Mouse (Mus musculus) effector memory CD4-positive, alpha-beta T cell, adult 7 months (primary cell): ENCODE results near the gene Olfr1048. TPM values are rescaled to one million over a fixed set of nuclear protein-coding genes. Genes with fewer than 3 reads are reported as not detected.

ENCODE experiments used
- polyA plus RNA-seq: library from polyadenylated mRNA; unstranded; fragments of 100-300 nt; shearing (Covaris generic); gene quantifications from one replicate; pipeline ENCODE4 v1.2.1, GENCODE M21; 2017

The Olfr1048 gene
- polyA plus RNA-seq: not detected

DNA sequence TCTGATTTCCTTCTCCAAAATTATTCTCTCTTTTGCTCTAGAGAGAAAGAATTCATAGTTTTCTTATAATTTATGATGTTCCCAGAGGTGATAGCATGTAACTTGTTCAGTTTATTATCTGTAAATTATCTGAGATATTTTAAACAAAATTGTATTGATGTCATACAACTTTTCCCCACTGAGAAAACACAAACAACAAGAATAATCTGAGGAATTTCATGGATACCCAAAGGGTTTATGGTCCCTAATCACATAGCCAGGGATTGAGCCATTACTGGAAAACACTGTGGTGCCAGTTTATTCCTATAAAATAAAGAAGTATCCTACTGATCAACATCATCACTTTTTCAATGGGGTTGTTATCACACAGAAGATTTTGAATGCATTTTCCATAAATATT, at the start of gene Olfr1048:
TSS of gene Olfr1048 (minus strand) at position 101 of the 400 bp plus-strand sequence.

DNA sequence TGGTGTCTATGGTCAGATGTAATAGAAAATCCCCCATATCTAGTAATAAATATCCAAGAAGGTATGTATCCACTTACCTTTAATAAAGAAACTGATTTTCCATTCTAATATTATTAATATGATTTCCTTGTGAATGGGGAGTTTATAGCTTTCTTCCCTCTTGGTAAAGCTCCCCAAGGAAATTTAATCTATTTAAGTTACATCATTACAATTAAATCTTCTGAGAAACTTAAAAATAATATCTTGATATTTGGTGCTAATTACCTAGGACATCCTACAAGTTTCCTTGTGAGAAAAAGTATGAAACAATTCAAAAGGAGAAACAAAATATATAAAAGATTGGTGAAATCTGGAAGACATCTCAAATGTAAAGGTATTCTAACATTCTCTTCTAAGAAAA, 38.9 kb upstream of the Olfr1048 start, which contains the start of gene Olfr1051:
TSS of gene Olfr1051 (minus strand) at position 101 of the 400 bp plus-strand sequence.

DNA sequence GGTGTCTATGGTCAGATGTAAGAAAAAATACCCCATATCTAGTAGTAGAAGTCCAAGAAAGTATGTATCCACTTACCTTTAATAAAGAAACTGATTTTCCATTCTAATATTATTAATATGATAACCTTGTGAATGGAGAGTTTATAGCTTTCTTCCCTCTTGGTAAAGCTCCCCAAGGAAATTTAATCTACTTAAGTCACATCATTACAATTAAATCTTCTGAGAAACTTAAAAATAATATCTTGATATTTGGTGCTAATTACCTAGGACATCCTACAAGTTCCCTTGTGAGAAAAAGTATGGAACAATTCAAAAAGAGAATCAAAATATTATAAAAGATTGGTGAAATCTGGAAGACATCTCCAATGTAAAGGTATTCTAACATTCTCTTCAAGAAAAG, 18.1 kb upstream of the Olfr1048 start, which contains the start of gene Olfr1049:
TSS of gene Olfr1049 (minus strand) at position 101 of the 400 bp plus-strand sequence.

DNA sequence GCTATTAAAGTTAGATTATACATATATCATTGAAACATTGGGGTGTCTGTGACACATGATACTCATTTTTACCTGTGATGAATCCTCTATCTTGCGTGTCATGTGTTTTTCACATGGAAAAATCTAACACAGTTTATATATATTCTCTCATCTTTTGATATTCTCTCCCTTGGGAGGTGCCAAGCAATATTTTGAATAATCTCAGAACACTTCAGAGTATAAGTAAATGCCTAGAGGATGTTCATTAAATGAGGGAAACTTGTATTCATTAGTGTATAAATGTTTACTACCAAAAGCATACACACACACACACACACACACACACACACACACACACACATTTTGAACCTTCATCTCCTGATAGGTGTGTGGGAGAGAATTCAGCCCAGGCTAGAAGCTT, 8.8 kb downstream of the Olfr1048 start, which contains the start of gene Olfr1047:
TSS of gene Olfr1047 (minus strand) at position 101 of the 400 bp plus-strand sequence.

DNA sequence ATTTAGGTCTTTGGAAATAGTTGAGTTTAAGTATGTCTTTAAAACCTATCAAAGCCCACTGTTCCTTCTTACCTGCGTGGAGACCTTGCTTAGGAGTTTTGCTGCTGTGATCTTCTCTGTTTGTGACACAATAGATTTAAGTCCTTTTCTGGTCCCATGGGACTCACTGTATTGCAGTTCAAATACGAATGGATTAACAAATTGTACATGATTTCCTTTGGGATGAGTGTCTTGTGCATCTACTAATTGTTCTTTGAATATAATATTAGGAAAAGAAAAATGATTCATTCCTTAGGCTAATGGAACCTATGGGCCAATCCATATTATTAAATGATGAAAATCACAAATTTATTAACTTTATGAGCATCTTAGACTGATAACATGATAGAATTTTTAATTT, 20.9 kb downstream of the Olfr1048 start, which contains the start of gene Olfr1046:
TSS of gene Olfr1046 (minus strand) at position 101 of the 400 bp plus-strand sequence.

DNA sequence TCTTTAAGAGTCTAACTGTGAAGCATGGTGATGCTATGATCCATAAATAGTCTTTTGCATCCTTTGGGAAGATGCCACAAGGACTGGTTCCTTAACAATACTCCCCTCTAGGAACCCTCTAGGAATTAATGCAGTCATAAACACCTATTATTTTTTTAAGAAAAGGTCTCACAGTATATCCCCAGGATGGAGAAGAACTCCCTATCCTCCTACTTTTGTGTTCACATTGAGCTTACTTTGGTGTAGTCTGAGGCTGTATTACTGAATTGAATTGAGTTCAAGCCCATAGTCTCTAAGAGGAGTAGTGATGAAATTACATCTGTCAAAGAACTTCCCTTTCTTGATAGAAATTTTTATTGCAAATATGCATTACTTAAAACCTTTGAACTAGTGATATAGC, 37.2 kb downstream of the Olfr1048 start, which contains the start of gene Olfr1045:
TSS of gene Olfr1045 (minus strand) at position 101 of the 400 bp plus-strand sequence.

DNA sequence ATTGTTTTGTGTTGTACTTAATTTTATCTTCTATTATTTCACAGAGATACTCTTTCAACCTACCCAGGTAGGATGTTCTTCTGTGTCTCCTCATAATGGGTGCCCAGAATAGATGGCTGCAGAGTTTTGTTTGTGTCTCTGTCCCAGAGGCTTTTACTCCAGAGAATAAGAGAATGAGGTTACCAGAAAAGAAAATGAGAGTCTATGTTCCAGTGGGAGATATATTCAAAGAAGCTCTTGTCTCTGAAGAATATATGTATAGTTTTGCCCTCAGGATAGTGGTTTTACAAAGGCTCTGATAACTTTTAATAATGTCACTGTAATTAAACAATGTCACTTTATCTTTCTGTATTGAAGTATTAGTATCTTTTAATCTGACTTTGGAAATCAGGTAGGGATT, 54.5 kb downstream of the Olfr1048 start, which contains the start of gene Olfr52:
TSS of gene Olfr52 (minus strand) at position 101 of the 400 bp plus-strand sequence.

Other genes starting within 250 kb of the Olfr1048 start
- not detected for gene Olfr1031, start 250.0 kb downstream of the Olfr1048 start, polyA plus RNA-seq
- not detected for gene Olfr1032, start 234.7 kb downstream of the Olfr1048 start, polyA plus RNA-seq
- 18.8 TPM for gene Olfr1033, start 219.7 kb downstream of the Olfr1048 start, polyA plus RNA-seq
- gene Olfr1034, start 194.4 kb downstream of the Olfr1048 start, polyA plus RNA-seq: not detected
- not detected for gene Olfr1036, start 166.3 kb downstream of the Olfr1048 start, polyA plus RNA-seq
- gene Olfr1037, start 152.9 kb downstream of the Olfr1048 start, polyA plus RNA-seq: not detected
- not detected for gene Olfr1039, start 104.4 kb downstream of the Olfr1048 start, polyA plus RNA-seq
- not detected for gene Olfr1040, start 93.6 kb downstream of the Olfr1048 start, polyA plus RNA-seq
- 0.29 TPM for gene Olfr1042, start 78.5 kb downstream of the Olfr1048 start, polyA plus RNA-seq
- not detected for gene Olfr1043, start 72.8 kb downstream of the Olfr1048 start, polyA plus RNA-seq
- 0.45 TPM for gene Olfr1044, start 62.5 kb downstream of the Olfr1048 start, polyA plus RNA-seq
- gene Olfr52, start 54.6 kb downstream of the Olfr1048 start, polyA plus RNA-seq: 0.38 TPM
- gene Olfr1045, start 37.3 kb downstream of the Olfr1048 start, polyA plus RNA-seq: not detected
- gene Olfr1046, start 21.0 kb downstream of the Olfr1048 start, polyA plus RNA-seq: not detected
- not detected for gene Olfr1047, start 8.9 kb downstream of the Olfr1048 start, polyA plus RNA-seq
- gene Olfr1049, start 18.0 kb upstream of the Olfr1048 start, polyA plus RNA-seq: not detected
- not detected for gene Olfr1051, start 38.8 kb upstream of the Olfr1048 start, polyA plus RNA-seq
- gene Olfr1052, start 52.2 kb upstream of the Olfr1048 start, polyA plus RNA-seq: not detected
- not detected for gene Olfr1053, start 75.0 kb upstream of the Olfr1048 start, polyA plus RNA-seq
- gene Olfr1054, start 95.1 kb upstream of the Olfr1048 start, polyA plus RNA-seq: not detected
- not detected for gene Olfr1055, start 110.0 kb upstream of the Olfr1048 start, polyA plus RNA-seq
- not detected for gene Olfr1056, start 122.2 kb upstream of the Olfr1048 start, polyA plus RNA-seq
- gene Olfr1057, start 138.1 kb upstream of the Olfr1048 start, polyA plus RNA-seq: not detected
- gene Olfr1058, start 148.3 kb upstream of the Olfr1048 start, polyA plus RNA-seq: not detected
- not detected for gene Olfr1061, start 173.8 kb upstream of the Olfr1048 start, polyA plus RNA-seq
- not detected for gene Olfr1062, start 186.5 kb upstream of the Olfr1048 start, polyA plus RNA-seq
- not detected for gene Olfr1065, start 210.3 kb upstream of the Olfr1048 start, polyA plus RNA-seq
- gene Olfr1066, start 216.0 kb upstream of the Olfr1048 start, polyA plus RNA-seq: not detected
- not detected for gene Olfr228, start 247.1 kb upstream of the Olfr1048 start, polyA plus RNA-seq